ENCODE assay signal across 11 mouse cellular contexts in genomic region chr4:103269336-103269735, GRCm38 (mm10). TPM values are rescaled to one million over a fixed set of nuclear protein-coding genes. Genes with fewer than 3 reads are reported as not detected.
DNase-seq lines count a peak whose midpoint lies in the region.
"Had no signal": no experiment of that assay in that cellular context is flagged by ENCODE, and none has a peak within 500 bp of the region (broad histone marks: within the 10 kb centered on the region; RNA-seq: fewer than 3 reads in every experiment).

No protein-coding gene starts in this region.

- intact Hi-C loops in left cerebral cortex, postnatal 4 days (cut with DNase I), result no loop called here

- DNase-seq in cerebellum, postnatal 25 days, result peak; percentile 4 to 15
- no peak for DNase-seq in cerebellum, adult 18-20 months
- peak; percentile 4 for DNase-seq in left cerebral cortex, postnatal 4 days
- DNase-seq in left cerebral cortex, adult 9 months (ENCODE audit: low spot score in 2 of 2), result no peak
- DNase-seq in 3T3-L1 (ENCODE audit: low read depth, low spot score), result peak; percentile 30
- DNase-seq in ZHBTc4 (ENCODE audit: low read depth, low spot score), result peak; percentile 60
- no peak for DNase-seq in frontal cortex, postnatal 10 days (ENCODE audit: low spot score in 2 of 2)
- no peak for DNase-seq in spleen, postnatal 36 days (ENCODE audit: low spot score in 2 of 2)
- DNase-seq: adrenal gland, postnatal 25 days; heart, adult 18-20 months had no signal

RNA-seq across cellular contexts. Expression of gene 4921539E11Rik, which starts 21.3 kb away (rescaled TPM):
- not detected for total RNA-seq in left cerebral cortex, postnatal 4 days (2021)
- total RNA-seq: adrenal gland, postnatal 25 days; heart, adult 18-20 months; left cerebral cortex, adult 8-10 months had no signal

RNA-seq across cellular contexts. Expression of gene Oma1, which starts 44.3 kb away (rescaled TPM):
- 1 to 10 TPM; 9.1 to 9.3 TPM for total RNA-seq in left cerebral cortex, postnatal 4 days (2021)

RNA-seq across cellular contexts. Expression of gene Slc35d1, which starts 54.4 kb away (rescaled TPM):
- 10 to 100 TPM; 10.2 to 10.9 TPM for total RNA-seq in left cerebral cortex, postnatal 4 days (2021)

Comparison
In these comparisons a context has a peak if more than half of its experiments do, and no peak if none do; other contexts are left out.
1. DNase-seq: peak in cerebellum, postnatal 25 days (2 of 2), left cerebral cortex, postnatal 4 days (single experiment), 3T3-L1 (single experiment) and ZHBTc4 (single experiment); none in cerebellum, adult 18-20 months (0 of 2), left cerebral cortex, adult 9 months (0 of 2), frontal cortex, postnatal 10 days (0 of 2) and spleen, postnatal 36 days (0 of 2).